Mouse (Mus musculus): ENCODE measurements around the gene Ccr6.

DNA sequence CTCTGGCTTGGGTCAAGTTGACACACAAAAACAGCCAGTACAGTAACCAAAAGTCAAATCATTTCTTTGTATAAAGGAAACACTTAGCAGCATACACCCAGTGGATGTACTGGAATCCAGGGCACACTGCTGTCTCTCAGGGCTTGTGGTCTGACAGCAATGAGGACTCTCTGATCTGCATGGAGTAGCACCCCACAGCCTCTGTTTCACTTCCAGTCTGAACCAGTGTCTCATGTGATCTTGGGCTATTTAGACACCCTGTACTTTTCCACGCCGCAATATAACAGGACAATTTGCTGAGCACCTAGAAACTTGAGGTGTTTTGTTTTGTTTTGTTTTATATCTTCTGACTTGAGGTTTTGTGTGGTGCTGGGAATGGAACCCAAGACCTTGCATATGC lies 10.7 kb upstream of the Ccr6 start:
- TF ChIP-seq CTCF (IDR thresholded peaks at IDR 0.05; ENCODE audit: low read depth): no peak
- TF ChIP-seq EP300 (optimal IDR thresholded peaks at IDR 0.05): no peak
